Mouse (Mus musculus) thymus, postnatal 25 days (tissue): ENCODE data around the gene Lingo3.
A peak's percentile ranks its signal among the peaks of the same experiment; 100 is the strongest.

ENCODE experiments used
- DNase-seq: peaks from one replicate; pipeline ENCODE4 v3.0.0; 2022

The Lingo3 gene

GRCm38 (mm10) chr10:80798150-80799006 is 45.5 kb downstream of the Lingo3 start, which contains the start of the genes Sf3a2 and Plekhj1:
Gene Sf3a2, plus strand, starts transcription at chr10:80798198.
Gene Plekhj1, minus strand, starts transcription at chr10:80798626.
- DNase-seq, result peak; percentile 96

GRCm38 (mm10) chr10:80797186-80798149 is 46.4 kb downstream of the Lingo3 start:
- peak; percentile 40 for DNase-seq

GRCm38 (mm10) chr10:80796307-80796848 is 47.5 kb downstream of the Lingo3 start:
- no peak for DNase-seq

- DNase-seq, result no peak
Observed at GRCm38 (mm10) chr10:80794750-80795149, 49.1 kb downstream of the Lingo3 start.

GRCm38 (mm10) chr10:80793803-80794202 is 50.0 kb downstream of the Lingo3 start:
- DNase-seq, result no peak

GRCm38 (mm10) chr10:80793033-80793784 is 50.6 kb downstream of the Lingo3 start:
- DNase-seq, result no peak

- DNase-seq, result peak; percentile 79
Observed at GRCm38 (mm10) chr10:80792175-80793032, 51.4 kb downstream of the Lingo3 start.

GRCm38 (mm10) chr10:80791476-80792174 is 52.2 kb downstream of the Lingo3 start:
- no peak for DNase-seq

- DNase-seq, result no peak
Observed at GRCm38 (mm10) chr10:80790761-80791404, 53.0 kb downstream of the Lingo3 start.

GRCm38 (mm10) chr10:80787517-80787916 is 56.3 kb downstream of the Lingo3 start:
- no peak for DNase-seq

- no peak for DNase-seq
Observed at GRCm38 (mm10) chr10:80785963-80786362, 57.9 kb downstream of the Lingo3 start.

- DNase-seq, result no peak
Observed at GRCm38 (mm10) chr10:80784871-80785270, 59.0 kb downstream of the Lingo3 start.

- DNase-seq, result no peak
Observed at GRCm38 (mm10) chr10:80784302-80784701, 59.5 kb downstream of the Lingo3 start.
